Mouse (Mus musculus) gastrocnemius, postnatal 36 days (tissue): ENCODE data around the gene Arhgap22. TPM values are rescaled to one million over a fixed set of nuclear protein-coding genes. Genes with fewer than 3 reads are reported as not detected.

Experiments
- DNase-seq, 2 experiments: peaks; one replicate each; pipeline ENCODE4 v3.0.0; 2022
- intact Hi-C: fragments of 180-260 bp; cut with DNase I; formaldehyde crosslinking; loops from one replicate; pipeline ENCODE4 v1.15.1; 2025
- long read RNA-seq, 2 experiments: library from polyadenylated mRNA; stranded (forward); transcript quantifications; one replicate each; pipeline ENCODE4 v2.0.0; 2021
- total RNA-seq, 2 experiments: library from RNA; stranded (reverse); gene quantifications; 2 replicates each; pipeline ENCODE4 v1.2.3; 2021

Gene Arhgap22
- total RNA-seq, result 1 to 10 TPM; 1.2 to 1.6 TPM
- long read RNA-seq, experiment 1, result 0 reads
- long read RNA-seq, experiment 2, partial matches to known transcripts, result 0 of 5 reads
- long read RNA-seq, experiment 2, other reads (novel, unspliced or antisense), result 4 of 5 reads

- intact Hi-C loops, result loop anchor here (1.0 to 5.0 kb wide), 2 partner anchors 89 to 158 kb away; no protein-coding TSS in a partner anchor
- peak; percentile 77 to 81 for DNase-seq
Measured at GRCm38 (mm10) chr14:33213823-33214766, at the start of gene Arhgap22. Gene Arhgap22 (plus strand): TSS chr14:33214026.

- DNase-seq, result no peak
- intact Hi-C loops, result no loop called here
Measured at GRCm38 (mm10) chr14:33168750-33169149, 45.1 kb upstream of the Arhgap22 start.

DNA sequence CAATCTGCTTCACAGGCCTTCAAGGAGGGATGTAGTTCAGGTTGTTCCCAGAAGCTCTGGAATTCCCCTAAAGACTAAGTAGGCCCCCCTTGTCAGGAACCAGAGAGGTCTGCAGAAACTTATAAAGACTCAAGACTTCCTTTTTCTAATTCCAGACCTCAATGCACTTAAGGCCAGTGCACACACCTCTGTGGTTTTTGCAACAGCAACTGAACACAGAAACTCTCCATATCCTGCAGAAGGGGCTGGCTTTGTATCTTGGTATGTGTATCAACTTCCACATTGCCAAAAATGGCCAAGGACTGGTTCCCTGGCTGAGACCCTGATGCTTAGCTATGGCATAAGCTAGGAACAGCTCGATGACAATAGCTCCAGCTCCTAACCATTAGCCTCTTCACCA lies 41.9 kb upstream of the Arhgap22 start:
- intact Hi-C loops, result no loop called here

DNA sequence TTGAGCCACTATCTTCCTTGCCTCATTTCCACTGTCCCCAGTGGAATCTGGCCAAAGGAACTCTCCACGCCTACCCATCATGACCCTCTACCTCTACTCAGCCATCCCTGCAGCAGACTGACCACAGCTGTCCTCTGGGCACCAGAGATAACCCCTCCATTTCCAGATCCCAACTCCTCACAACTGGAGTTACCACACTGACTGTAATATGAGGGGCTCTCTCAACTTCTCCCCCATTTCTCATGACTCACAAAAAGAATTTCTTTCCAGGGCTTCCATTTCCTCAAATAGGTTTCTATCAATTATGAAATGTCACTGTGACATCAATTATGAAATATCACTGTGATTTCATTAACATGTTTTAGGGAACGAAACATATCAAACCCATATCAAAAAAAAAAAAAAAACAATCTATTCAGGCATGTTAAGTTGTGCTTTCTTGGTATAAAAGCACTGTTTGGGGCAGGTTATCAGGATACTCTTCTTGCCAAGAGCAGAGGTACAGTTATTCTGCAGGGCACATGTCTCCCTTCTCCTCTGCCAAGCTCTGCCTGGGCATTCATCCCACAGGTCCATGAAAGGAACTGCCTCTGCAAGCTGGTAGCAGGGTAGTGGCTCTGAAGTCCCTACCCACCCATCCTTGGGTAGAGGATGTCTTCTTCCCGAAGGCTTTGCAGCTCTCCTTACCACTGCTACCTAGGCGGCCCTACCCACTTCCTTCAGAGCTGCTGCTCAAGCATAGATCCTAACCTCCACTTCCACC lies 38.6 kb upstream of the Arhgap22 start:
- no peak for DNase-seq
- intact Hi-C loops, result no loop called here

More for the DNA sequence above, 41.9 kb upstream of the Arhgap22 start:
- no peak for DNase-seq

- intact Hi-C loops, result no loop called here
- no peak for DNase-seq
Measured at GRCm38 (mm10) chr14:33180102-33180501, 33.7 kb upstream of the Arhgap22 start.

DNA sequence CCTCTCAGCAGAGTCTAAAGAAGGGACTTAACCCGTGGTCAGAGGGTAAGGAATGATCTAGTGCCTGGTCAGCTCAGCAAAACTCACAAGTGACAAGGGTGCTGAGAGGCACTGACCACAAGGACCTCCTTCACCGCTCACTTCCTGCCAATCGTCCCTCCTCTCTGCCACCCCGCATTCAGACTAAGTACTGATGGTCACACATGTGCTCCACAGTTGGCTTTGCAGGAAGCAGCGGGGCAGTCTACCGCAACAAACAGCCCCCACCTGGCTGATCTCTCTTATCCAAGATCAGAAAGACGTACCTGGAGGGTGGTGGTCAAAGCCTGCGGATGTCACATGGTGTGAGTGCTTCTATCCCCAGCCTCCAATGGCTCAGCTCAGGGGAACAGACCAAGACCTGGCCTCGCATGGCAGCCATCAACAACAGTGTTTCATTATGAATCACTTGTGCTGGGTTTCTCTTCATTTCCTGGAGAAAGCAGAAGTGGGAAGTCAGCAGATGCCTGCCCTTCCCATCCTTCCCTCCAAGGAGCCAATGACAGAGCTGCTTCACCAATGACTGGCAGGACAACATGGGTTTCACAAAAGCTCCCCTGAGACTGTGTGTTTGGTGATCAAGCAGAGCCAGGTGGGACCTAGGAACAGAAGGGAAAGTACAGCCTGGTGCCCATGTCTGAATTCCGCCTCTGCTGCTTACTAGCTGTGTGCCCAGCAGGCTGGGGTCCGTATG lies 28.6 kb upstream of the Arhgap22 start, which contains the start of gene Wdfy4:
TSS of gene Wdfy4 (minus strand) at position 441 of the 733 bp plus-strand sequence.
- intact Hi-C loops, result no loop called here
- DNase-seq, result no peak

- no peak for DNase-seq
- intact Hi-C loops, result no loop called here
Measured at GRCm38 (mm10) chr14:33187201-33187600, 26.6 kb upstream of the Arhgap22 start.

- intact Hi-C loops, result no loop called here
- no peak for DNase-seq
Measured at GRCm38 (mm10) chr14:33189230-33189629, 24.6 kb upstream of the Arhgap22 start.

- intact Hi-C loops, result no loop called here
- DNase-seq, result no peak
Measured at GRCm38 (mm10) chr14:33189849-33190423, 23.9 kb upstream of the Arhgap22 start.

GRCm38 (mm10) chr14:33190646-33191045 lies 23.2 kb upstream of the Arhgap22 start:
- no peak for DNase-seq
- intact Hi-C loops, result no loop called here

DNA sequence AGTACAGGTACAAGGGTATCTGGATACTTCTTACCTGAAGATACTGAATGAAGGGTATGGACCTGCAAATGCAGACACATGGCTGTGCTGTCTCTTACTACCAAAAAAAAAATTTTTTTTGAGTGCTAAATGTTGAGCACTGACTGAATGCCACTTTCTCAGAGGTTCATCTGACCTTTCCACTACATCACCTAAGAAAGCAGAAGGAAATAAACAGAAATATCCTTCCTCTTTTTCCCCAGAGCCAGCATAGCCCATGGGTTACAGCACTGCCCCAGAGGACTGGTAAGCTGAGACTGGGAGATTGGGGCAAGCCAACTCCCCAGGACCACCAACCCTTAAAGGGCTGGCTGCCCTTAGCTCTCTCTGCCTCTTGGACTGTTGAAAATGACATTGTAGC lies 20.1 kb upstream of the Arhgap22 start:
- DNase-seq, result no peak
- intact Hi-C loops, result no loop called here

DNA sequence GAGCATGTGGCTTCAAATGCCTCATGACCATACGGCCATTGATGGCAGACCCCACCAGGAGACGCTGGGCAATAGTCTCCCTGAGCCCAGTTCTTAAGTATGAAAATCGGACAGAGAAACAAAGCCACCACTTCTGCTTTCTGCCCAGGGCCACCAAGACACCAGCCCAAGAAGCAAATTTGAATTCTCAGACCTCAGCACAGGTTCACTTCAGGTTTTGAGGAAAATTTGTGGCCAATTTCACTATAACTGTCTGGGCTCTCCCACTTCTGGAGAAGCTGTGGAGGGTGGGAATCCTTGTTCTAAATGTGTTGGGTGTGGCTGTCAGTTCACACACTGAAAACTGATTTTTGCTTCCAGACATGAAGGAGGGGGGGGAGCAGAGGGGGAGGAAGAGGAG lies 19.6 kb upstream of the Arhgap22 start:
- intact Hi-C loops, result no loop called here
- no peak for DNase-seq

DNA sequence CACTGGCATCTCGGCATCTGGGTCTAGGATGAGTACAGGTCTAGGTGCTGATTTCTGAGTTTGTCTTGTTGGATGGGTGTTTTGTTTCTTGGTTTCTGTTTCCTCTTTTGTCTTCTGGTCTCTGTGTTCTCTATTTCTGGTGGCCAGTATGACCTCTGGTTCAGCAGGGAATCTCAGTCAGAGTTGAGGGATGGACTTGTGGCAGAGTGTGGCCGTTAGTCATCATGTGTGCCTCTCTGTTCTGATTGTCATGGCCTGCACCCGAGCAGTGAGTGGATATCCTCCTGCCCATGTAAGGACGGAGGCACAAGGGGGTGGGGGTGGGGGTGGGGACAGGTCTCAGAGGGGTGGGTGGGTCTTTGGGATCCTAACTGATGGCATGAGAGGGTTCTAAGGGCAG lies 11.7 kb upstream of the Arhgap22 start:
- no peak for DNase-seq
- intact Hi-C loops, result no loop called here

DNA sequence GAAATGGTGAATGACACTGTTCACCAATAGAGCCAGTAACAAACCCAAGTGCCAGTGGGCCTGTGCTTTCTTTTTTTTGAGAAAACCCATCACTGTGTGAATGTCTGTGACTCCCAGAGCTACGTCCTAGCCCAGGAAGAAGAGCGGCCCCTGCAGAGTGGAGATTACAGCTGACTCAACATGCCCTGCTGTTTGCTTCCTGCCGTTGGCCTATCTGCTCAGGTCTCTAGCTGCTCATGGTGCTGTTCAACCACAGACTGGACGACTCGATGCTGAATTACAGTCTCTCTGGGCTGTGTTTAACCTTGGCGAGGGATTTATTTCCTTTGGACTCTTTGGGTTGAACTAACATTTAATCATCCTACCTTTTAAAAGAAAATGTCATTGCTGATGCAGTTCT lies 10.9 kb upstream of the Arhgap22 start:
- DNase-seq, result no peak
- intact Hi-C loops, result no loop called here

DNA sequence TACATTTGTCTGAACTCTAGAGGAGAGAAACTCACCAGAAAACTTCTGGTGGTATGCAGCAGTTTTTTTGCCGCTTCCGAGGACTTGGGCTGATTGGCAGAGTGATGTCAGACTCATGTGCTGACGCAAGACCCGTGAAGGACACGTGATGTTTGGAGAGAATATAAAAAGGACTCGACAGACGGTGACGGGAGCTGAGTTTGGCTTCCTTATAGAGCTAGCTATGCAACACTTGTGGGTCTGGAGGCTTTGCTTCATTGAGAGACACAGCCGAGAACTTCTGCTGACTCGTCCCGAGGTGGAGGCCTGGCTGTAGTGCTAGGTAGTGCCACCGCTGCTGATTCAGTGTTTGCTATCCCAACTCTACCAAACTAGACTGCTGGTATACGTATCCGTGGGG lies 10.0 kb upstream of the Arhgap22 start:
- intact Hi-C loops, result no loop called here
- no peak for DNase-seq

GRCm38 (mm10) chr14:33205280-33205965 lies 8.4 kb upstream of the Arhgap22 start:
- DNase-seq, result no peak
- intact Hi-C loops, result loop anchor here (5.0 kb wide), 1 partner anchor 433 kb away; no protein-coding TSS in a partner anchor

GRCm38 (mm10) chr14:33207011-33207410 lies 6.8 kb upstream of the Arhgap22 start:
- DNase-seq, result no peak
- intact Hi-C loops, result loop anchor here (5.0 kb wide), 1 partner anchor 435 kb away; no protein-coding TSS in a partner anchor

DNA sequence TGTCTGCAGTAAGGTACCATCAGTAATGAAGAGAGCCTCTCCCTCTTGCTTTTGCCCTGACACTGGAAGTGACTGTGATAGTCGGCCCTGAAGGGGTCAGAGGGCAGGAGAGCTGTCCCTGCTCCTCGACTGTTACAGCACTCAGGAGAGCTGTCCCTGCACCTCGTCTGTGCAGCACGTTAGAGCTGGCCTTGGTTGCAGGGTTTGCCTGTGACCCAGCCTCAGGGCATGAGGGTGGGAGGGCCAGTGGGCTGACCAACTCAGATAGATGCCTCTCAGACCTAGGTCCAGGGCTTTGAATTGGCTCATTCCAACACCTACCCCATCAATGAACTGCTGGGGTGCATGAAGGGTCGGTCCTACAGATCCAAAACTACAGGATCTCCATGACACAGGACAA lies 5.5 kb upstream of the Arhgap22 start:
- DNase-seq, result no peak
- intact Hi-C loops, result loop anchor here (5.0 kb wide), 1 partner anchor 436 kb away; no protein-coding TSS in a partner anchor

GRCm38 (mm10) chr14:33210806-33211205 lies 3.0 kb upstream of the Arhgap22 start:
- intact Hi-C loops, result loop anchor here (5.0 kb wide), 1 partner anchor 161 kb away; no protein-coding TSS in a partner anchor
- DNase-seq, result no peak
